Mouse (Mus musculus): ENCODE measurements at regions not wholly inside any gene's neighbourhood (a gene's known extent, or its start where the extent isn't known, plus 50 kb on each side); places are given as distances from the start of the nearest gene placed in this dataset.

DNA sequence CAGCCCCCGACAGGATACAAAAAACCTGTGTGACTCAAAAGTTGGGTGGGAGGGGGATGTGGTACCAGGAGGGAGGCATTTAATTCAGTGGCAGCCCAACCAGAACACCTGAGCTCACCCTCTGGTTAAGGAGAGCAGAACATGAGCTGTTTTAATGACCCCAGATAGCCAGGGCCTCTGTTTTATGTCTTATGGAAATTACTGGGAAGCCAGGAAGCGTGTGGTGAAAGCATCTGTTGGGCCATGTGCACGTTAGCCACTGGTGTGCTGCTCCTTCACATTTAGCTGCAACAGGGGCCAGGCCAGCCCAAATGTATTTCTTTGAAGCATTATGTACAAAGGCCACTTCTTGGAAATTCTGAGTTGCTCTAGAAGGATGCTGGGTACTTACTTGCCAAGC lies 308.2 kb upstream of the Hnrnpa3 start:
- no peak overlapping the region for H3K4me2 ChIP-seq (ENCODE audit: low read length)
- no peak for TF ChIP-seq CTCF (IDR thresholded peaks at IDR 0.05; ENCODE audit: low read depth)
- H3K9me3 ChIP-seq (replicated peaks; ENCODE audit: low read length), result no peaks in the 10 kb centered on the region
- H3K36me3 ChIP-seq (ENCODE audit: insufficient read depth, low read length), result no peaks in the 10 kb centered on the region
- no peak overlapping the region for H3K4me3 ChIP-seq (replicated peaks; ENCODE audit: low read depth, low read length)
- ATAC-seq (replicated peaks; ENCODE audit: low FRiP score, low read depth) (no peak; the same call in 1 of the 2 replicates), DNase-seq (ENCODE audit: low spot score) (peak; percentile 50)
- H3K27me3 ChIP-seq (ENCODE audit: insufficient read depth, low read length), result no peaks in the 10 kb centered on the region
- H3K27ac ChIP-seq, result no peak overlapping the region
- no peaks in the 10 kb centered on the region for H3K4me1 ChIP-seq (replicated peaks; ENCODE audit: insufficient read depth, low read length)
- no peak overlapping the region for H3K9ac ChIP-seq (ENCODE audit: low read depth, low read length)
- whole genome bisulfite sequencing, result 49% methylated on average over 3 of the region's 3 CpGs

- H3K4me3 ChIP-seq (replicated peaks; ENCODE audit: low read depth, low read length), result no peak overlapping the region
- no peak overlapping the region for H3K27ac ChIP-seq
- no peak for TF ChIP-seq CTCF (IDR thresholded peaks at IDR 0.05; ENCODE audit: low read depth)
- ATAC-seq (replicated peaks; ENCODE audit: low FRiP score, low read depth) (no peak), DNase-seq (ENCODE audit: low spot score) (no peak)
- H3K36me3 ChIP-seq (ENCODE audit: insufficient read depth, low read length), result no peaks in the 10 kb centered on the region
- H3K27me3 ChIP-seq (ENCODE audit: insufficient read depth, low read length), result no peaks in the 10 kb centered on the region
- H3K4me1 ChIP-seq (replicated peaks; ENCODE audit: insufficient read depth, low read length), result 0 out of 2 replicates have a peak, but pooled peaks cover 5% of the 10 kb centered on the region
- H3K9ac ChIP-seq (ENCODE audit: low read depth, low read length), result no peak overlapping the region
- no peaks in the 10 kb centered on the region for H3K9me3 ChIP-seq (replicated peaks; ENCODE audit: low read length)
- no peak overlapping the region for H3K4me2 ChIP-seq (ENCODE audit: low read length)
- WGBS, result 92% methylated on average over 5 of the region's 5 CpGs
Observed at GRCm38 (mm10) chr2:75351965-75352364, 307.1 kb upstream of the Hnrnpa3 start.

GRCm38 (mm10) chr2:75352564-75352963 lies 306.5 kb upstream of the Hnrnpa3 start:
- H3K4me2 ChIP-seq (ENCODE audit: low read length), result no peak overlapping the region
- 0 out of 2 replicates have a peak, but pooled peaks cover 5% of the 10 kb centered on the region for H3K4me1 ChIP-seq (replicated peaks; ENCODE audit: insufficient read depth, low read length)
- DNase-seq (ENCODE audit: low spot score) (no peak), ATAC-seq (replicated peaks; ENCODE audit: low FRiP score, low read depth) (no peak)
- H3K9me3 ChIP-seq (replicated peaks; ENCODE audit: low read length), result no peaks in the 10 kb centered on the region
- no peaks in the 10 kb centered on the region for H3K27me3 ChIP-seq (ENCODE audit: insufficient read depth, low read length)
- H3K36me3 ChIP-seq (ENCODE audit: insufficient read depth, low read length), result no peaks in the 10 kb centered on the region
- no peak overlapping the region for H3K9ac ChIP-seq (ENCODE audit: low read depth, low read length)
- no peak overlapping the region for H3K4me3 ChIP-seq (replicated peaks; ENCODE audit: low read depth, low read length)
- no peak overlapping the region for H3K27ac ChIP-seq
- no peak for TF ChIP-seq CTCF (IDR thresholded peaks at IDR 0.05; ENCODE audit: low read depth)
- 89% methylated on average over 4 of the region's 4 CpGs for WGBS

- Histone ChIP-seq H3K4me2 (ENCODE audit: low read length) (no peak overlapping the region), H3K4me3 (replicated peaks; ENCODE audit: low read depth, low read length) (no peak overlapping the region), H3K9ac (ENCODE audit: low read depth, low read length) (no peak overlapping the region), H3K27me3 (ENCODE audit: insufficient read depth, low read length) (no peaks in the 10 kb centered on the region), H3K27ac (peak overlapping the region; percentile 19; the same call in 1 of the 2 replicates), H3K4me1 (replicated peaks; ENCODE audit: insufficient read depth, low read length) (0 out of 2 replicates have a peak, but pooled peaks cover 5% of the 10 kb centered on the region), H3K9me3 (replicated peaks; ENCODE audit: low read length) (no peaks in the 10 kb centered on the region), H3K36me3 (ENCODE audit: insufficient read depth, low read length) (no peaks in the 10 kb centered on the region)
- ATAC-seq (replicated peaks; ENCODE audit: low FRiP score, low read depth) (no peak), DNase-seq (ENCODE audit: low spot score) (peak; percentile 48)
- no peak for TF ChIP-seq CTCF (IDR thresholded peaks at IDR 0.05; ENCODE audit: low read depth)
- WGBS, result 53% methylated on average over 8 of the region's 8 CpGs
Observed at GRCm38 (mm10) chr2:75356691-75357375, 302.2 kb upstream of the Hnrnpa3 start.

- Histone ChIP-seq H3K9me3 (replicated peaks; ENCODE audit: low read length) (no peaks in the 10 kb centered on the region), H3K4me3 (replicated peaks; ENCODE audit: low read depth, low read length) (no peak overlapping the region), H3K36me3 (ENCODE audit: insufficient read depth, low read length) (no peaks in the 10 kb centered on the region), H3K27ac (no peak overlapping the region), H3K27me3 (ENCODE audit: insufficient read depth, low read length) (no peaks in the 10 kb centered on the region), H3K4me1 (replicated peaks; ENCODE audit: insufficient read depth, low read length) (0 out of 2 replicates have a peak, but pooled peaks cover 5% of the 10 kb centered on the region), H3K9ac (ENCODE audit: low read depth, low read length) (no peak overlapping the region), H3K4me2 (ENCODE audit: low read length) (no peak overlapping the region)
- ATAC-seq (replicated peaks; ENCODE audit: low FRiP score, low read depth) (no peak), DNase-seq (ENCODE audit: low spot score) (no peak)
- no peak for TF ChIP-seq CTCF (IDR thresholded peaks at IDR 0.05; ENCODE audit: low read depth)
- 68% methylated on average over 2 of the region's 2 CpGs for WGBS
Observed at GRCm38 (mm10) chr2:75357516-75357915, 301.5 kb upstream of the Hnrnpa3 start.

- no peak for ATAC-seq (replicated peaks; ENCODE audit: low FRiP score, low read depth)
- Histone ChIP-seq H3K9ac (ENCODE audit: low read depth, low read length) (no peak overlapping the region), H3K27me3 (ENCODE audit: insufficient read depth, low read length) (no peaks in the 10 kb centered on the region), H3K27ac (no peak overlapping the region), H3K4me1 (replicated peaks; ENCODE audit: insufficient read depth, low read length) (0 out of 2 replicates have a peak, but pooled peaks cover 5% of the 10 kb centered on the region), H3K9me3 (replicated peaks; ENCODE audit: low read length) (no peaks in the 10 kb centered on the region), H3K4me2 (ENCODE audit: low read length) (no peak overlapping the region), H3K36me3 (ENCODE audit: insufficient read depth, low read length) (no peaks in the 10 kb centered on the region), H3K4me3 (replicated peaks; ENCODE audit: low read depth, low read length) (no peak overlapping the region)
- 73% methylated on average over 3 of the region's 3 CpGs for WGBS
- no peak for DNase-seq (ENCODE audit: low spot score)
- TF ChIP-seq CTCF (IDR thresholded peaks at IDR 0.05; ENCODE audit: low read depth), result no peak
Observed at GRCm38 (mm10) chr2:75360936-75361335, 298.1 kb upstream of the Hnrnpa3 start.
